Mouse (Mus musculus) liver, embryonic 15.5 days (tissue): ENCODE data around the gene Krt72. TPM values are rescaled to one million over a fixed set of nuclear protein-coding genes. Genes with fewer than 3 reads are reported as not detected.

ENCODE experiments used
- ATAC-seq: fragments of 200-750 bp; cut with Nextera tagmentation; 2 replicates; pipeline ENCODE4 v1.8.0; 2017; ENCODE audit warnings: moderate number of reproducible peaks, mild to moderate bottlenecking, moderate library complexity; ENCODE audit not compliant: insufficient read depth
- H3K27ac ChIP-seq: fragments of 300-500 bp; sonication (generic); replicated peaks from 2 replicates; pipeline ENCODE4 v1.5.1; 2015; ENCODE audit warnings: mild to moderate bottlenecking, inconsistent platforms
- H3K27me3 ChIP-seq: fragments of 300-500 bp; sonication (generic); 2 replicates; pipeline ENCODE4 v1.6.1; 2015; ENCODE audit warnings: mild to moderate bottlenecking, inconsistent platforms
- H3K36me3 ChIP-seq: fragments of 300-500 bp; sonication (generic); replicated peaks from 2 replicates; pipeline ENCODE4 v1.6.1; 2015; ENCODE audit warnings: moderate library complexity, mild to moderate bottlenecking, inconsistent platforms
- H3K4me1 ChIP-seq: fragments of 300-500 bp; sonication (generic); replicated peaks from 2 replicates; pipeline ENCODE4 v1.6.1; 2015; ENCODE audit warnings: inconsistent platforms
- H3K4me2 ChIP-seq: fragments of 300-500 bp; sonication (generic); 2 replicates; pipeline ENCODE4 v1.6.1; 2015; ENCODE audit warnings: moderate library complexity, mild to moderate bottlenecking, inconsistent platforms
- H3K4me3 ChIP-seq: fragments of 300-500 bp; sonication (generic); replicated peaks from 2 replicates; pipeline ENCODE4 v1.5.1; 2015; ENCODE audit warnings: mild to moderate bottlenecking, inconsistent platforms
- H3K9ac ChIP-seq: fragments of 300-500 bp; sonication (generic); 2 replicates; pipeline ENCODE4 v1.6.1; 2015; ENCODE audit warnings: moderate library complexity, mild to moderate bottlenecking, inconsistent platforms
- H3K9me3 ChIP-seq: fragments of 300-500 bp; sonication (generic); replicated peaks from 2 replicates; pipeline ENCODE4 v1.6.1; 2016; ENCODE audit warnings: inconsistent platforms
- whole genome bisulfite sequencing: fragments of 180-500 bp; shearing (Covaris S2); methylation state at CpG from one replicate; pipeline ENCODE4 v1.1.7; 2015; ENCODE audit warnings: mixed read lengths; ENCODE audit not compliant: insufficient replicate concordance; 5-methylcytosine and 5-hydroxymethylcytosine counted together
- polyA plus RNA-seq: library from polyadenylated mRNA; unstranded; fragments of >200 nt; fragmentation: Nextera tagmentation; extraction: Ambion mirVana; gene quantifications from 2 replicates; pipeline ENCODE4 v1.2.1, GENCODE M21; 2015

Gene Krt72
- polyA plus RNA-seq, 1 experiment from 2014 or later, result not detected

- no peak for ATAC-seq
Observed at GRCm38 (mm10) chr15:101772080-101772710, 14.1 kb downstream of the Krt72 start.

GRCm38 (mm10) chr15:101770226-101770625 lies 16.0 kb downstream of the Krt72 start:
- no peak for ATAC-seq
- no peaks in the 10 kb centered on the region for H3K9me3 ChIP-seq

More at GRCm38 (mm10) chr15:101772080-101772710, 14.1 kb downstream of the Krt72 start:
- WGBS, result 44% methylated on average over 5 of the region's 5 CpGs
- Histone ChIP-seq H3K9me3 (no peaks in the 10 kb centered on the region), H3K4me3 (no peak overlapping the region), H3K27me3 (peaks cover 7% of the 10 kb centered on the region; the same call in 1 of the 2 replicates), H3K27ac (no peak overlapping the region), H3K4me1 (no peaks in the 10 kb centered on the region), H3K9ac (no peak overlapping the region), H3K36me3 (no peaks in the 10 kb centered on the region), H3K4me2 (no peak overlapping the region)

GRCm38 (mm10) chr15:101742711-101743110 lies 43.5 kb downstream of the Krt72 start, which contains the start of gene Krt71:
Krt71 (minus strand) TSS chr15:101743109.
- Histone ChIP-seq H3K27me3 (peaks cover 7% of the 10 kb centered on the region; the same call in 1 of the 2 replicates), H3K4me1 (no peaks in the 10 kb centered on the region), H3K27ac (no peak within 1 kb of the TSS), H3K4me3 (no peak within 1 kb of the TSS), H3K36me3 (no peaks in the 10 kb centered on the region), H3K9ac (no peak within 1 kb of the TSS), H3K9me3 (no peaks in the 10 kb centered on the region), H3K4me2 (no peak within 1 kb of the TSS)
- no peak for ATAC-seq
- 51% methylated on average over 14 of the region's 14 CpGs for WGBS

More at GRCm38 (mm10) chr15:101770226-101770625, 16.0 kb downstream of the Krt72 start:
- Histone ChIP-seq H3K4me2 (no peak overlapping the region), H3K27me3 (peaks cover 7% of the 10 kb centered on the region; the same call in 1 of the 2 replicates), H3K4me3 (no peak overlapping the region), H3K4me1 (no peaks in the 10 kb centered on the region), H3K27ac (no peak overlapping the region), H3K9ac (no peak overlapping the region), H3K36me3 (no peaks in the 10 kb centered on the region)
- WGBS, result 34% methylated on average over 8 of the region's 8 CpGs

- ATAC-seq, result no peak
- H3K4me2 ChIP-seq, result no peak overlapping the region
- no peaks in the 10 kb centered on the region for H3K9me3 ChIP-seq
- H3K27me3 ChIP-seq, result peaks cover 4% of the 10 kb centered on the region; the same call in 1 of the 2 replicates
- no peak overlapping the region for H3K9ac ChIP-seq
- no peaks in the 10 kb centered on the region for H3K4me1 ChIP-seq
- no peak overlapping the region for H3K4me3 ChIP-seq
- no peak overlapping the region for H3K27ac ChIP-seq
- 68% methylated on average over 7 of the region's 7 CpGs for WGBS
- H3K36me3 ChIP-seq, result no peaks in the 10 kb centered on the region
Observed at GRCm38 (mm10) chr15:101737786-101738185, 48.5 kb downstream of the Krt72 start.

GRCm38 (mm10) chr15:101730653-101731052 lies 55.6 kb downstream of the Krt72 start:
- ATAC-seq, result no peak
- Histone ChIP-seq H3K27ac (no peak overlapping the region), H3K27me3 (no peaks in the 10 kb centered on the region), H3K4me2 (no peak overlapping the region), H3K9me3 (no peaks in the 10 kb centered on the region), H3K4me1 (no peaks in the 10 kb centered on the region), H3K36me3 (no peaks in the 10 kb centered on the region), H3K4me3 (no peak overlapping the region), H3K9ac (no peak overlapping the region)

Other genes with a start within 250 kb of the Krt72 start
- not detected in 2 replicates for gene Krt82, start 235.8 kb downstream of the Krt72 start, polyA plus RNA-seq
- gene Krt90, start 223.5 kb downstream of the Krt72 start, polyA plus RNA-seq, result not detected in 2 replicates
- gene Krt75, start 212.6 kb downstream of the Krt72 start, polyA plus RNA-seq, result not detected in 2 replicates
- not detected in 2 replicates for gene Gm5414, start 158.3 kb downstream of the Krt72 start, polyA plus RNA-seq
- not detected in 2 replicates for gene Gm5478, start 139.1 kb downstream of the Krt72 start, polyA plus RNA-seq
- not detected in 2 replicates for gene Krt6b, start 106.2 kb downstream of the Krt72 start, polyA plus RNA-seq
- gene Krt6a, start 92.2 kb downstream of the Krt72 start, polyA plus RNA-seq, result 0.05 and 0.17 TPM in 2 replicates
- gene Krt5, start 73.6 kb downstream of the Krt72 start, polyA plus RNA-seq, result 0.14 and 0.53 TPM in 2 replicates
- not detected in 2 replicates for gene Krt71, start 43.4 kb downstream of the Krt72 start, polyA plus RNA-seq
- not detected in 2 replicates for gene Krt73, start 15.9 kb upstream of the Krt72 start, polyA plus RNA-seq
- not detected in 2 replicates for gene Krt2, start 31.7 kb upstream of the Krt72 start, polyA plus RNA-seq
- gene Krt1, start 64.3 kb upstream of the Krt72 start, polyA plus RNA-seq, result 0.08 and 0.70 TPM in 2 replicates
- 0.22 TPM in 1 of 2 replicates, not detected in the other for gene Krt77, start 83.2 kb upstream of the Krt72 start, polyA plus RNA-seq
- not detected in 2 replicates for gene Krt76, start 106.5 kb upstream of the Krt72 start, polyA plus RNA-seq
- gene Krt4, start 138.3 kb upstream of the Krt72 start, polyA plus RNA-seq, result 0.22 and 0.29 TPM in 2 replicates
- not detected in 2 replicates for gene Krt79, start 153.9 kb upstream of the Krt72 start, polyA plus RNA-seq
- 0.06 TPM in 1 of 2 replicates, not detected in the other for gene Krt78, start 167.8 kb upstream of the Krt72 start, polyA plus RNA-seq
- 114 and 118 TPM in 2 replicates for gene Krt8, start 218.0 kb upstream of the Krt72 start, polyA plus RNA-seq
- gene Krt18, start 241.7 kb upstream of the Krt72 start, polyA plus RNA-seq, result 107 and 121 TPM in 2 replicates